In the genomic region with DNA sequence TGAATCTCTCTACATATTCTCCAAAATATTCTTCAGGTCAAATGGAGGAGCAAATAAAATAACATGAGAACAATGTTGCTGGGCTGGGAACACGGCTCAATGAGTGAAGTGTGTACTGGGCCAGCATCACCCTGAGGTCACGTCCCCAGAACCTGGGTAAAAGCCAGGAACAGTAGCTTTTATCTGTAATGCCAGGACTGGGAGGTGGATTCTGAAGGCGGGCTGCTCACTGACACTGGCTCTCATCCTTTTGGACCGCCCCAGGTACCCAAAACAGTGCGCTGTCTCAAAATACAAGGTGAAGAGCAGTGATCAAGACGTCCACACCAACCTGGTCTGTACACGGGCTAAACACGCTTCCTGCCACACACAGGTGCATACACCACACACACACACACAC, we compare ENCODE assay signal across 22 mouse cellular contexts.
"Had no signal": no experiment of that assay in that cellular context is flagged by ENCODE, and none has a peak within 500 bp of the region (broad histone marks: within the 10 kb centered on the region; RNA-seq: fewer than 3 reads in every experiment).

No protein-coding gene starts in this region.

- H3K36me3 ChIP-seq: intestine, embryonic 15.5 days; lung, embryonic 15.5 days; midbrain, embryonic 12.5 days; midbrain, embryonic 15.5 days; neural tube, embryonic 12.5 days; neural tube, embryonic 15.5 days; stomach, embryonic 15.5 days had no signal

- H3K9me3 ChIP-seq: intestine, embryonic 15.5 days; liver, embryonic 12.5 days; liver, embryonic 15.5 days; lung, embryonic 15.5 days; midbrain, embryonic 12.5 days; midbrain, embryonic 15.5 days; neural tube, embryonic 12.5 days; neural tube, embryonic 15.5 days; stomach, embryonic 15.5 days had no signal

- ATAC-seq: intestine, embryonic 15.5 days; liver, embryonic 12.5 days had no signal

- DNase-seq: kidney, postnatal 14 days; layer of hippocampus, postnatal 36 days; lung, adult 18-20 months; lung, postnatal 10 days; lung, postnatal 36 days; right cerebral cortex, adult 18-20 months; right cerebral cortex, postnatal 14 days; right cerebral cortex, postnatal 4 days; spleen, adult 18-20 months; thymus, adult 2 months; thymus, postnatal 14 days; thymus, postnatal 4 days had no signal

- H3K9ac ChIP-seq: intestine, embryonic 15.5 days; liver, embryonic 12.5 days; liver, embryonic 15.5 days; lung, embryonic 15.5 days; midbrain, embryonic 12.5 days; midbrain, embryonic 15.5 days; neural tube, embryonic 12.5 days; neural tube, embryonic 15.5 days; stomach, embryonic 15.5 days had no signal

- H3K4me2 ChIP-seq: intestine, embryonic 15.5 days; liver, embryonic 12.5 days; midbrain, embryonic 12.5 days; midbrain, embryonic 15.5 days; neural tube, embryonic 12.5 days; stomach, embryonic 15.5 days had no signal

- H3K4me1 ChIP-seq: midbrain, embryonic 15.5 days had no signal

- H3K27ac ChIP-seq: intestine, embryonic 15.5 days; left cerebral cortex, adult 2 months; liver, embryonic 12.5 days; liver, embryonic 15.5 days; lung, embryonic 15.5 days; midbrain, embryonic 12.5 days; midbrain, embryonic 15.5 days; neural tube, embryonic 12.5 days; neural tube, embryonic 15.5 days; stomach, embryonic 15.5 days had no signal

- H3K27me3 ChIP-seq: intestine, embryonic 15.5 days; liver, embryonic 12.5 days; liver, embryonic 15.5 days; lung, embryonic 15.5 days; midbrain, embryonic 12.5 days; midbrain, embryonic 15.5 days; neural tube, embryonic 12.5 days; neural tube, embryonic 15.5 days; stomach, embryonic 15.5 days had no signal

- H3K4me3 ChIP-seq: intestine, embryonic 15.5 days; left cerebral cortex, adult 2 months; liver, embryonic 12.5 days; liver, embryonic 15.5 days; lung, embryonic 15.5 days; midbrain, embryonic 12.5 days; midbrain, embryonic 15.5 days; neural tube, embryonic 12.5 days; neural tube, embryonic 15.5 days; stomach, embryonic 15.5 days had no signal
